Mouse (Mus musculus) MEL (cell line): ENCODE results near the gene Atxn7l3. TPM values are rescaled to one million over a fixed set of nuclear protein-coding genes. Genes with fewer than 3 reads are reported as not detected.
A peak's percentile ranks its signal among the peaks of the same experiment; 100 is the strongest.

Experiments
- DNase-seq: peaks from one replicate; pipeline ENCODE4 v3.0.0; 2011; ENCODE audit warnings: low read depth, low spot score
- H3K27ac ChIP-seq: 2 replicates; pipeline ENCODE4 v1.5.1; 2012; ENCODE audit warnings: low read depth, mild to moderate bottlenecking, control low read depth, low read length, moderate library complexity; ENCODE audit not compliant: control insufficient read depth
- H3K27me3 ChIP-seq, 2 experiments: fragments of 150-350 bp in 1 of 2; sonication (generic) in 1 of 2; 2 replicates each; pipeline ENCODE4 v1.6.1; 2012; ENCODE audit warnings: low read length in 2 of 2, mild to moderate bottlenecking in 2 of 2, improper control_type of control experiment in 1 of 2, moderate library complexity in 1 of 2; ENCODE audit not compliant: insufficient read depth in 2 of 2, control insufficient read depth in 1 of 2
- H3K36me3 ChIP-seq, 2 experiments: 2 replicates each; pipeline ENCODE4 v1.6.1; 2012 to 2014; ENCODE audit warnings: low read length in 2 of 2, improper control_type of control experiment in 1 of 2, inconsistent platforms in 1 of 2, mild to moderate bottlenecking in 1 of 2; ENCODE audit not compliant: insufficient read depth in 2 of 2, control insufficient read depth in 1 of 2
- H3K4me1 ChIP-seq, 2 experiments: fragments of 150-350 bp in 1 of 2; sonication (generic) in 1 of 2; 2 replicates each; pipeline ENCODE4 v1.6.1; 2012; ENCODE audit warnings: low read length in 2 of 2, improper control_type of control experiment in 1 of 2, mild to moderate bottlenecking in 1 of 2; ENCODE audit not compliant: insufficient read depth in 2 of 2, control insufficient read depth in 1 of 2
- H3K4me3 ChIP-seq, 2 experiments: fragments of 150-350 bp in 1 of 2; sonication (generic) in 1 of 2; 2 replicates each; pipeline ENCODE4 v1.5.1; 2012; ENCODE audit warnings: low read depth in 2 of 2, low read length in 2 of 2, mild to moderate bottlenecking in 2 of 2, moderate library complexity in 2 of 2, control low read depth in 1 of 2, improper control_type of control experiment in 1 of 2; ENCODE audit not compliant: control insufficient read depth in 1 of 2, insufficient read depth in 1 of 2
- H3K79me2 ChIP-seq: 2 replicates; pipeline ENCODE4 v1.6.1; 2012; ENCODE audit warnings: mild to moderate bottlenecking, low read length, moderate library complexity; ENCODE audit not compliant: control insufficient read depth, poor library complexity, insufficient read depth
- H3K9ac ChIP-seq: 2 replicates; pipeline ENCODE4 v1.6.1; 2012; ENCODE audit warnings: low read depth, mild to moderate bottlenecking, control low read depth, low read length, moderate library complexity; ENCODE audit not compliant: control insufficient read depth, poor library complexity, severe bottlenecking
- H3K9me3 ChIP-seq: fragments of 150-350 bp; sonication (generic); replicated peaks from 2 replicates; pipeline ENCODE4 v1.6.1; 2012; ENCODE audit warnings: mild to moderate bottlenecking, low read length, improper control_type of control experiment, moderate library complexity; ENCODE audit not compliant: insufficient read depth
- BHLHE40 ChIP-seq: IDR thresholded peaks from 2 replicates; pipeline ENCODE4 v1.6.1; 2012; ENCODE audit warnings: low read depth, mild to moderate bottlenecking, inconsistent platforms, low read length, improper control_type of control experiment, borderline replicate concordance
- CHD2 ChIP-seq: IDR thresholded peaks from 2 replicates; pipeline ENCODE4 v1.6.1; 2011; ENCODE audit warnings: low read length, improper control_type of control experiment
- E2F4 ChIP-seq: IDR thresholded peaks from 2 replicates; pipeline ENCODE4 v1.6.1; 2011; ENCODE audit warnings: low read depth, low read length, improper control_type of control experiment, borderline replicate concordance
- ELF1 ChIP-seq: IDR thresholded peaks from 2 replicates; pipeline ENCODE4 v1.6.1; 2014; ENCODE audit warnings: low read depth, mild to moderate bottlenecking, inconsistent platforms, low read length, improper control_type of control experiment, moderate library complexity
- EP300 ChIP-seq, 2 experiments: IDR thresholded peaks; 2 replicates each; pipeline ENCODE4 v1.6.1; 2011; ENCODE audit warnings: improper control_type of control experiment in 2 of 2, low read length in 2 of 2, low read depth in 1 of 2, mild to moderate bottlenecking in 1 of 2
- ETS1 ChIP-seq: IDR thresholded peaks from 2 replicates; pipeline ENCODE4 v1.6.1; 2012; ENCODE audit warnings: low read depth, mild to moderate bottlenecking, inconsistent platforms, low read length, improper control_type of control experiment, moderate library complexity
- GATA1 ChIP-seq: IDR thresholded peaks from 2 replicates; pipeline ENCODE4 v1.6.1; 2011; ENCODE audit warnings: low read depth, low read length, improper control_type of control experiment
- HCFC1 ChIP-seq: IDR thresholded peaks from 2 replicates; pipeline ENCODE4 v1.6.1; 2012; ENCODE audit warnings: low read depth, mild to moderate bottlenecking, inconsistent platforms, low read length, improper control_type of control experiment, moderate library complexity
- JUND ChIP-seq: IDR thresholded peaks from 2 replicates; pipeline ENCODE4 v1.6.1; 2011; ENCODE audit warnings: low read depth, mild to moderate bottlenecking, improper control_type of control experiment, low read length
- KAT2A ChIP-seq: conservative IDR thresholded peaks from 2 replicates; pipeline ENCODE4 v1.6.1; 2012; ENCODE audit warnings: low read depth, low read length, improper control_type of control experiment, inconsistent platforms
- MAFK ChIP-seq: IDR thresholded peaks from 2 replicates; pipeline ENCODE4 v1.6.1; 2011; ENCODE audit warnings: low read depth, mild to moderate bottlenecking, low read length, improper control_type of control experiment, borderline replicate concordance
- MAZ ChIP-seq: IDR thresholded peaks from 2 replicates; pipeline ENCODE4 v1.6.1; 2012; ENCODE audit warnings: low read depth, mild to moderate bottlenecking, inconsistent platforms, low read length, improper control_type of control experiment
- MEF2A ChIP-seq: IDR thresholded peaks from 2 replicates; pipeline ENCODE4 v1.6.1; 2014; ENCODE audit warnings: low read depth, mild to moderate bottlenecking, inconsistent platforms, low read length, improper control_type of control experiment; ENCODE audit not compliant: poor library complexity, insufficient replicate concordance, severe bottlenecking; ENCODE audit errors: extremely low read depth
- MXI1 ChIP-seq: IDR thresholded peaks from 2 replicates; pipeline ENCODE4 v1.6.1; 2011; ENCODE audit warnings: mild to moderate bottlenecking, low read depth, low read length, improper control_type of control experiment
- MYB ChIP-seq: IDR thresholded peaks from 2 replicates; pipeline ENCODE4 v1.6.1; 2011; ENCODE audit warnings: mild to moderate bottlenecking, low read depth, low read length, improper control_type of control experiment
- NELFE ChIP-seq: IDR thresholded peaks from 2 replicates; pipeline ENCODE4 v1.6.1; 2011; ENCODE audit warnings: low read depth, low read length, improper control_type of control experiment
- NRF1 ChIP-seq: IDR thresholded peaks from 2 replicates; pipeline ENCODE4 v1.6.1; 2014; ENCODE audit warnings: low read depth, mild to moderate bottlenecking, inconsistent platforms, low read length, improper control_type of control experiment, moderate library complexity; ENCODE audit not compliant: poor library complexity, insufficient read depth, severe bottlenecking
- POLR2A ChIP-seq, 2 experiments: IDR thresholded peaks; 2 replicates each; pipeline ENCODE4 v1.6.1; 2011 to 2012; ENCODE audit warnings: low read length in 2 of 2, mild to moderate bottlenecking in 2 of 2, control low read depth in 1 of 2, improper control_type of control experiment in 1 of 2, low read depth in 1 of 2, moderate library complexity in 1 of 2; ENCODE audit not compliant: control insufficient read depth in 1 of 2, insufficient read depth in 1 of 2, poor library complexity in 1 of 2
- POLR2AphosphoS2 ChIP-seq: IDR thresholded peaks from 2 replicates; pipeline ENCODE4 v1.6.1; 2011; ENCODE audit warnings: low read length, improper control_type of control experiment
- POLR2AphosphoS5 ChIP-seq: IDR thresholded peaks from 2 replicates; pipeline ENCODE4 v1.6.1; 2012; ENCODE audit warnings: low read depth, borderline replicate concordance, mild to moderate bottlenecking, inconsistent platforms, low read length, moderate library complexity, mixed read lengths
- RAD21 ChIP-seq: IDR thresholded peaks from 2 replicates; pipeline ENCODE4 v1.6.1; 2011; ENCODE audit warnings: mild to moderate bottlenecking, low read depth, low read length, improper control_type of control experiment
- RCOR1 ChIP-seq: IDR thresholded peaks from 2 replicates; pipeline ENCODE4 v1.6.1; 2012; ENCODE audit warnings: low read depth, mild to moderate bottlenecking, inconsistent platforms, low read length, improper control_type of control experiment
- SMC3 ChIP-seq: IDR thresholded peaks from 2 replicates; pipeline ENCODE4 v1.6.1; 2011; ENCODE audit warnings: low read depth, low read length, improper control_type of control experiment
- TAL1 ChIP-seq: IDR thresholded peaks from 2 replicates; pipeline ENCODE4 v1.6.1; 2012; ENCODE audit warnings: mild to moderate bottlenecking, inconsistent platforms, low read length, moderate library complexity, mixed read lengths
- TBP ChIP-seq: IDR thresholded peaks from 2 replicates; pipeline ENCODE4 v1.8.0; 2011; ENCODE audit warnings: low read depth, low read length, improper control_type of control experiment
- TCF12 ChIP-seq: IDR thresholded peaks from 2 replicates; pipeline ENCODE4 v1.6.1; 2014; ENCODE audit warnings: low read depth, mild to moderate bottlenecking, inconsistent platforms, low read length, improper control_type of control experiment, moderate library complexity
- UBTF ChIP-seq: IDR thresholded peaks from 2 replicates; pipeline ENCODE4 v1.6.1; 2012; ENCODE audit warnings: low read depth, mild to moderate bottlenecking, inconsistent platforms, low read length, improper control_type of control experiment, moderate library complexity, borderline replicate concordance; ENCODE audit not compliant: insufficient read depth
- USF1 ChIP-seq: IDR thresholded peaks from 2 replicates; pipeline ENCODE4 v1.6.1; 2014; ENCODE audit warnings: low read depth, mild to moderate bottlenecking, inconsistent platforms, low read length, improper control_type of control experiment, moderate library complexity
- USF2 ChIP-seq, 2 experiments: IDR thresholded peaks; 2 replicates each; pipeline ENCODE4 v1.6.1; 2011 to 2012; ENCODE audit warnings: improper control_type of control experiment in 2 of 2, low read length in 2 of 2, borderline replicate concordance in 1 of 2, inconsistent platforms in 1 of 2, low read depth in 1 of 2, mild to moderate bottlenecking in 1 of 2; ENCODE audit not compliant: insufficient read depth in 1 of 2
- ZMIZ1 ChIP-seq: IDR thresholded peaks from 2 replicates; pipeline ENCODE4 v1.6.1; 2012; ENCODE audit warnings: low read depth, mild to moderate bottlenecking, inconsistent platforms, low read length, improper control_type of control experiment, moderate library complexity
- ZNF384 ChIP-seq: IDR thresholded peaks from 2 replicates; pipeline ENCODE4 v1.6.1; 2012; ENCODE audit warnings: low read depth, mild to moderate bottlenecking, inconsistent platforms, low read length, improper control_type of control experiment
- polyA plus RNA-seq, 2 experiments: library from polyadenylated mRNA; stranded (reverse) in 1 of 2; unstranded in 1 of 2; fragments of >175 nt in 1 of 2; fragments of >200 nt in 1 of 2; gene quantifications; 2 replicates each; pipeline versions ENCODE4 v1.2.1 to v1.2.4; 2012; ENCODE audit warnings: low replicate concordance in 2 of 2, low read depth in 1 of 2; ENCODE audit not compliant: insufficient read length in 2 of 2, insufficient read depth in 1 of 2, missing spikeins in 1 of 2
- total RNA-seq: library from RNA; depleted of rRNA; stranded (reverse); fragments of 300-350 nt; gene quantifications from 2 replicates; pipeline ENCODE4 v1.2.3, GENCODE M21; 2012; rRNA removed

Atxn7l3 gene
- total RNA-seq (40.5 and 46.7 TPM in 2 replicates), polyA plus RNA-seq (10 to 100 TPM; 39.4 to 53.0 TPM)

DNA sequence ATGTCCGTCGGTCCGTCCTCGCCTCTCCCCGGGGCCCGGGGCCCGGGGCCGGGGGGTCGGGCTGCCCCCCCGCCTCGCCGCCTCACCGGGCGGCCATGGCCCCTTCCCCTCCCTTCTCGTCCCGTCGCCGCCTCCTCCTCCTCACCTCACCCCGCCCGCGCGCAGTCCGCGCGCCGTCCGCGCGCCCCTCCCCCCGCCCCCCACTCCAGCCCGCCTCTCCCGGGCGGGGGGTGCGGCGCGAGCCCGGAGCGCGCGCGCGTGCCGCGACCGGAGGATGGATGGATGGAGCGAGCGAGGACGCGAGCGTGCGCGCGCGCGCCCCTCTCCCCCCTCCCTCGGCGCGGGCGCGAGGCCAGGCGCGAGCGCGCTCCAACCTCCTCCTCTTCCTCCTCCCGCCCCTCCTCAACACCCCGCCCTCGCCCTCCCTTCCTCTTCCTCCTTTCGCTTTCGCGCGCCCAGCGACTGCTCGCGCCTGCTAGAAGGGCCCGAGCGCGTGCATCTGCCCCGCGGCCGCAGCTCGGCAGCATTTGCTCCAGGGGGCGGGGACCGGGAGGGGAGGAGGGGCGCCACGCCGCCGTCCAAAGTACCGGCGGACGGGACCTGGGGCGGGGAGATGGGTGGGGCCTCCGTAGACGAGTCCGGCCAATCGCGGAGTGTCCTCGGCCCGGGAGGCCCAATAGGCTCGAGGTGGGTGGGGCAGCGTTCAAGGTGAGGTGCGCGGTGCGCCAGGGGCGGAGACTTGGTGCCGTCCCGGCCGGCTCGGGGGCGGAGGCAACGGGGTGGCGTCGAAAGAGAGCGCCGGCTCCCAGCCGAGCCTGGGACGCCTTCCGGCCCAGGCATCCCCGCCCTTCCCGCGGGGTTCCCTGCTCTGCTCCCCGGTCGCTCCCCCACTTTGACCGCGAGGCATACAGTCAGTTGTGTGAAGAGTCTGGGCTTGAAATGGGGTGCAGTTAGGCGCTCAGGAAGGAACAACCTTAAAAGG lies at the start of gene Atxn7l3:
Gene Atxn7l3, minus strand, starts transcription at position 141 of the 982 bp plus-strand sequence.
- Histone ChIP-seq H3K4me3 (peak within 1 kb of the TSS; percentile 82 to 84), H3K4me1 (peaks cover 2 to 14% of the 10 kb centered on the region in 2 experiments; a peak in 3 of 4 replicates), H3K9ac (peak within 1 kb of the TSS; percentile 93), H3K36me3 (peaks cover 2 to 9% of the 10 kb centered on the region in 2 experiments; a peak in 3 of 4 replicates), H3K79me2 (peaks cover 24% of the 10 kb centered on the region), H3K9me3 (no peaks in the 10 kb centered on the region), H3K27ac (peak within 1 kb of the TSS; percentile 99), H3K27me3 (no peaks in the 10 kb centered on the region)
- 0 out of 2 replicates have a peak, but pooled peaks have one; percentile 53 for TF ChIP-seq E2F4
- TF ChIP-seq TCF12: 0 out of 2 replicates have a peak, but pooled peaks have one; percentile 52
- peak; percentile 97 for TF ChIP-seq POLR2AphosphoS2
- no peak for TF ChIP-seq USF2 (IDR thresholded peaks at IDR 0.05; ENCODE audit: borderline replicate concordance in 1 of 2, insufficient read depth in 1 of 2, low read depth in 1 of 2, low read length in 2 of 2)
- TF ChIP-seq MEF2A: 0 out of 2 replicates have a peak, but pooled peaks have one; percentile 43
- 0 out of 2 replicates have a peak, but pooled peaks have one; percentile 12 for TF ChIP-seq ZNF384
- no peak; the same call in 1 of the 2 replicates for TF ChIP-seq KAT2A
- TF ChIP-seq JUND: no peak
- no peak for TF ChIP-seq USF1
- peak; percentile 70 to 96 for TF ChIP-seq POLR2A (IDR thresholded peaks at IDR 0.05; ENCODE audit: control insufficient read depth in 1 of 2, insufficient read depth in 1 of 2, low read depth in 1 of 2, low read length in 2 of 2, poor library complexity in 1 of 2)
- TF ChIP-seq SMC3: no peak
- no peak for TF ChIP-seq RCOR1
- no peak for TF ChIP-seq MYB
- TF ChIP-seq RAD21: no peak
- TF ChIP-seq TBP: peak; percentile 83
- peak; percentile 92 for TF ChIP-seq NELFE
- peak; percentile 87 for TF ChIP-seq HCFC1
- TF ChIP-seq BHLHE40: peak; percentile 23; the same call in 1 of the 2 replicates
- TF ChIP-seq ETS1: peak; percentile 18
- TF ChIP-seq MAZ: peak; percentile 41; the same call in 1 of the 2 replicates
- TF ChIP-seq NRF1: peak; percentile 64
- TF ChIP-seq EP300 (IDR thresholded peaks at IDR 0.05; ENCODE audit: low read depth in 1 of 2, low read length in 2 of 2): peak in 1 of 2 experiments; percentile 49; a peak in 1 of 4 replicates
- peak; percentile 82 for TF ChIP-seq MXI1
- peak; percentile 69 for TF ChIP-seq ELF1
- TF ChIP-seq CHD2: peak; percentile 60
- TF ChIP-seq MAFK: no peak
- peak; percentile 70 for TF ChIP-seq UBTF
- no peak for TF ChIP-seq GATA1
- peak; percentile 47; the same call in 1 of the 2 replicates for TF ChIP-seq POLR2AphosphoS5
- peak; percentile 93 for TF ChIP-seq ZMIZ1
- TF ChIP-seq TAL1: no peak
- DNase-seq: peak; percentile 100
